Mouse (Mus musculus): ENCODE measurements around the gene A530084C06Rik. TPM values are rescaled to one million over a fixed set of nuclear protein-coding genes. Genes with fewer than 3 reads are reported as not detected.

Gene A530084C06Rik
- polyA plus RNA-seq, 1 experiment from 2014 or later = not detected

DNA sequence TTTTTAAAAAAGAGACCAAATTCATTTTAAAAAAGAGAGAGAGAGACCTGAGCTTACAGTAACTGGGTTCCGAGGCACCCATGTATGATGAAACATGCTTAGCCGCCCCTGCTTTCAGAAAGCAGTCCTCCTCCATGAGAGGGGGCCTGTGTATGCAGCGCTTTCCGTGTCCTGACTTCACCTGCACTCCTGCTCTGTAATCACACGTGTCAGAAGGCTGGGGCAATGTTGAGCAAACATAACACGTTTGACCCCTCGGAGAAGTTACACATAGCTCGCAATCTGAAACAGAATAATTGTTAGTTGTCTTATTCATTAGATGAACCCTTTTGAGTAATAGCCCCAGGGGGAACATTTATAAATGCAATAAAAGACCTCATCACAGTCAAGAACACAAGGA, 8.0 kb upstream of the A530084C06Rik start:
- Histone ChIP-seq H3K27ac (no peak overlapping the region), H3K9me3 (no peaks in the 10 kb centered on the region), H3K4me2 (replicated peaks) (no peak overlapping the region), H3K9ac (no peak overlapping the region), H3K4me3 (no peak overlapping the region), H3K36me3 (no peaks in the 10 kb centered on the region), H3K27me3 (peaks cover 32% of the 10 kb centered on the region), H3K4me1 (peaks cover 6% of the 10 kb centered on the region; the same call in 1 of the 2 replicates)
- ATAC-seq (ENCODE audit: insufficient number of reproducible peaks, insufficient read depth, low FRiP score, low TSS enrichment) = no peak
- WGBS = 73% methylated on average over 8 of the region's 8 CpGs

GRCm38 (mm10) chr13:31564394-31564793, 5.3 kb upstream of the A530084C06Rik start:
- 51% methylated on average over 6 of the region's 6 CpGs for WGBS
- Histone ChIP-seq H3K4me3 (no peak overlapping the region), H3K27me3 (peaks cover 59% of the 10 kb centered on the region), H3K4me2 (replicated peaks) (no peak overlapping the region), H3K27ac (no peak overlapping the region), H3K36me3 (no peaks in the 10 kb centered on the region), H3K4me1 (peaks cover 11% of the 10 kb centered on the region), H3K9me3 (no peaks in the 10 kb centered on the region), H3K9ac (no peak overlapping the region)
- no peak for ATAC-seq (ENCODE audit: insufficient number of reproducible peaks, insufficient read depth, low FRiP score, low TSS enrichment)

GRCm38 (mm10) chr13:31559419-31560144, 449 bp upstream of the A530084C06Rik start:
- ATAC-seq (ENCODE audit: insufficient number of reproducible peaks, insufficient read depth, low FRiP score, low TSS enrichment) = peak; percentile 62
- Histone ChIP-seq H3K27ac (no peak overlapping the region), H3K36me3 (no peaks in the 10 kb centered on the region), H3K4me3 (peak overlapping the region; percentile 68), H3K27me3 (peaks cover 93% of the 10 kb centered on the region), H3K4me2 (replicated peaks) (peak overlapping the region; percentile 100), H3K9me3 (no peaks in the 10 kb centered on the region), H3K4me1 (peaks cover 20% of the 10 kb centered on the region), H3K9ac (peak overlapping the region; percentile 55)
- WGBS = under 1% methylated on average over 92 of the region's 92 CpGs

DNA sequence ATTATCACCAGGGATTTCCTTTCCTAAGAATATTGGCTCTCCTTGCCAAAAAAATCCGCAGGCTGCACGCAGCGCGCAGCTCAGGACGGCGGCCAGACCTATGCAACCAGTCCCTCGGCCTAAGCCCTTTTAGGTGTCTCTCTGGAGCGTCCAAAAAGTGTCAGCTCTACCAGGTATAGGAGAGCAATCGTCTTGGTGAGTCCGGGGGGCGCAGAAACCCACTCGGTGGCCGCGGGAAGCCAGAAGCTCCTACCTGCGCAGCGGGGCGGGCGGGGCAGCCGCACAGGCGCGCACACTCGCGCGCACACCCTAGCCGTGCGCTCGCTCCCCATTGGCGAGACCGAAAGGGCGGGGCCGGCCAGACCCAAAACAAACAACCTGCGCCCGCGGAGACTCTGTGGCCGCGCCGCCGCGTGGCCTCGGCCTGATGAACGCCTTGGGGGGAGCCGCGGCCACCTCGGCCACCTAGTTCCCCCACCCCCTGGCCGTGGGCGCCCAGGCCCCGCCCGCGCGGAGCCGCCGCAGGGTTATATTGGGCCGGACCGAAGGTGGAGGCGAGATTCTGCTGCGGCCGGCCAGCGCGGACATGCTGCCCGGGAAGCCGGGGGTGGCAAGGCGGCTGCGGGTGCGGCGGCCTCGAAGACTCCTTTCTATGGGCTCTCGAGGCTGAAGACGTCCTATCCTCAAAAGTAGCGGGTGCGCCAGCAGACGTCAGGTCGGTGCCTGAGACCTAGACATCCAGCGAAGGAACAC, 1.2 kb downstream of the A530084C06Rik start:
- no peaks in the 10 kb centered on the region for H3K9me3 ChIP-seq
- peak overlapping the region; percentile 100 for H3K4me2 ChIP-seq (replicated peaks)
- no peaks in the 10 kb centered on the region for H3K36me3 ChIP-seq
- ATAC-seq (ENCODE audit: insufficient number of reproducible peaks, insufficient read depth, low FRiP score, low TSS enrichment) = no peak
- peaks cover 91% of the 10 kb centered on the region for H3K27me3 ChIP-seq
- peaks cover 20% of the 10 kb centered on the region for H3K4me1 ChIP-seq
- peak overlapping the region; percentile 55 for H3K9ac ChIP-seq
- peak overlapping the region; percentile 68 for H3K4me3 ChIP-seq
- H3K27ac ChIP-seq = no peak overlapping the region
- under 1% methylated on average over 73 of the region's 73 CpGs for WGBS

- Histone ChIP-seq H3K27ac (no peak overlapping the region), H3K27me3 (peaks cover 83% of the 10 kb centered on the region), H3K9me3 (no peaks in the 10 kb centered on the region), H3K36me3 (no peaks in the 10 kb centered on the region), H3K4me2 (replicated peaks) (peak overlapping the region; percentile 100), H3K4me3 (peak overlapping the region; percentile 68), H3K9ac (no peak overlapping the region), H3K4me1 (peaks cover 20% of the 10 kb centered on the region)
- no peak for ATAC-seq (ENCODE audit: insufficient number of reproducible peaks, insufficient read depth, low FRiP score, low TSS enrichment)
- WGBS = 5% methylated on average over 24 of the region's 24 CpGs
These were observed 2.0 kb downstream of the A530084C06Rik start for GRCm38 (mm10) chr13:31556964-31557767.

DNA sequence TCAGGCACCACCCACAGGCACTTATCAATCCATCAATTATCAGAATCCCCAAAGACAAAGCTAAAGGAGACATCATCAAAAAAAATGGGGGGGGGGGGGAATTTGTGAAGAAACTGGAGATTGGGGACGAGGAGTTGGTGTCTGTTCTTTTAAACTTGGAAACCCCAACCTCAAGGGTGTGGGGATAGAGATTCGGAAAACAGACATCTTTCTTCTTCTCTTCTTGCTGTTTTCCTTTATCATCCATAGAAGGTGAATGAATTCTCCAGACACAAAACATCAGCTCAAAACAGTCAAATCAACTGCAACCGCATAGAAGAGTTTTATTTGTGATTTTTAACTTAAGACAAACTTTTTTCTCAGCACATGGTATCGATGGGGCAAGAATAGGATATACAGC, 3.3 kb downstream of the A530084C06Rik start, which contains the start of gene Foxq1:
Foxq1 (plus strand) TSS at position 301 of the 400 bp plus-strand sequence.
- no peaks in the 10 kb centered on the region for H3K9me3 ChIP-seq
- H3K4me3 ChIP-seq = no peak within 1 kb of the TSS
- H3K36me3 ChIP-seq = no peaks in the 10 kb centered on the region
- no peak for ATAC-seq (ENCODE audit: insufficient number of reproducible peaks, insufficient read depth, low FRiP score, low TSS enrichment)
- H3K4me2 ChIP-seq (replicated peaks) = no peak within 1 kb of the TSS; the same call in 1 of the 2 replicates
- H3K27ac ChIP-seq = no peak within 1 kb of the TSS
- WGBS = 77% methylated on average over 4 of the region's 4 CpGs
- H3K27me3 ChIP-seq = peaks cover 70% of the 10 kb centered on the region
- H3K9ac ChIP-seq = no peak within 1 kb of the TSS
- peaks cover 20% of the 10 kb centered on the region for H3K4me1 ChIP-seq

DNA sequence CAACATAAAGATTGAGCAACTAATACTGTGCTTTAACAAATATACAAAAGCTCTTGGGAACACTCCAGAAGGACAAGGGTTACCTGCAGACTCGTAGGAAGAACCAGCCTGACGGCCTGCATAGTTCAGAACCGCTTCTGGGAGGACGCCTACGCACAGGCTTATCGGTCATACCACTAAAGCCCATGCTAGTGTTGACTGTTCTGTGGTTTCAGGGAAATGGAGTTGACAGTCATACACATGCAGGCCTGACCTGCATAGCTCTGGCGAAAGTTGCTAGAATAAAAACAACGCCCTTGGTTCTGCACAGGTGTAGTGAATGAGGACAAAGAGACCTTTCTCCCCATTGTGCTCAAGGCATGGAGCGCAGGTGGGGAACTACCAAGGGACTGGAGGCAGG, 11.5 kb downstream of the A530084C06Rik start:
- Histone ChIP-seq H3K9me3 (no peaks in the 10 kb centered on the region), H3K4me2 (replicated peaks) (no peak overlapping the region), H3K36me3 (no peaks in the 10 kb centered on the region), H3K9ac (no peak overlapping the region), H3K27ac (no peak overlapping the region), H3K27me3 (no peaks in the 10 kb centered on the region), H3K4me3 (no peak overlapping the region), H3K4me1 (no peaks in the 10 kb centered on the region)
- WGBS = 87% methylated on average over 9 of the region's 9 CpGs
- no peak for ATAC-seq (ENCODE audit: insufficient number of reproducible peaks, insufficient read depth, low FRiP score, low TSS enrichment)

DNA sequence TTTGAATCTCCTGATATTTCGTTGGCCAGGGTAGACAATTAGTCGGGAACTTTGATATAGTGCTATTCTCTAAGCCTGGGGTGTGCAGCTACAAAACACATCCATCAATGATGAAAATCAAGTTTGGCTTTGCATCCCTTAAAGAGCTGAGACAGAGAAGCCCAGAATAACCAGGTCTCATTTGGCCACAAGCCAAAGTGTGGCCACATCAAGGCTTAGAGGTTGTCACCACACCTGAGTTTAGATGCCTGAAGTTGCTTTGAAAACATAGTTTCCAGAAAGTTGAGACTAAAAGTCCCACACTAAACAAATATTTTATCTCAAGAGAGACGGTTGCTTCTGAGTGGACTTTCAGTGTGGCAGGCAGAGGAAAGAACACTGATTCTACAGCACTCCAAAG, 11.9 kb downstream of the A530084C06Rik start:
- WGBS = 81% methylated on average over 3 of the region's 3 CpGs
- Histone ChIP-seq H3K9me3 (no peaks in the 10 kb centered on the region), H3K4me1 (no peaks in the 10 kb centered on the region), H3K9ac (no peak overlapping the region), H3K4me2 (replicated peaks) (no peak overlapping the region), H3K36me3 (no peaks in the 10 kb centered on the region), H3K27me3 (no peaks in the 10 kb centered on the region), H3K27ac (no peak overlapping the region), H3K4me3 (no peak overlapping the region)
- ATAC-seq (ENCODE audit: insufficient number of reproducible peaks, insufficient read depth, low FRiP score, low TSS enrichment) = no peak

DNA sequence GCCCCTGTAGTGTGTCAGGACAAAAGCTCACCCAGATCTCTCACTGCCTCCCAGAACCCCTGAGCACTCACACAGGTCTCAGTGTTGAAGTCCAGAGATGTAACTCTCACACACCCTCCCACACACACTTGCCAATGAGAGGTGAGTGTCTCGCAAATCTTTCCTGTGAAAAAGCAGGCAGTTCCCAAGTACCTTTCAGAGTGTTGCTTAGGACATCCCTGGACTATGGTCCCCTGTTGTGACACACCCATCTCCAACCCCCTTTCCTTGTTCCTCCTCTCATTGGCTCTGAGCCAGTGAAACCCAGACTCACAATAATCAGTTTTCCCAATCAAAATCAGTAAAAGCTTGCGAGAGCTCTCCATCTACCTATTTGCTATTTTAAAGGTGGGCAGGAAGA, 12.3 kb downstream of the A530084C06Rik start:
- Histone ChIP-seq H3K27me3 (no peaks in the 10 kb centered on the region), H3K36me3 (no peaks in the 10 kb centered on the region), H3K4me3 (no peak overlapping the region), H3K4me1 (no peaks in the 10 kb centered on the region), H3K27ac (no peak overlapping the region), H3K9ac (no peak overlapping the region), H3K9me3 (no peaks in the 10 kb centered on the region), H3K4me2 (replicated peaks) (no peak overlapping the region)
- WGBS = 75% methylated on average over 2 of the region's 2 CpGs
- ATAC-seq (ENCODE audit: insufficient number of reproducible peaks, insufficient read depth, low FRiP score, low TSS enrichment) = no peak

- no peaks in the 10 kb centered on the region for H3K27me3 ChIP-seq
- H3K9ac ChIP-seq = no peak overlapping the region
- no peaks in the 10 kb centered on the region for H3K9me3 ChIP-seq
- no peak overlapping the region for H3K4me2 ChIP-seq (replicated peaks)
- no peaks in the 10 kb centered on the region for H3K36me3 ChIP-seq
- no peak for ATAC-seq (ENCODE audit: insufficient number of reproducible peaks, insufficient read depth, low FRiP score, low TSS enrichment)
- H3K4me3 ChIP-seq = no peak overlapping the region
- no peak overlapping the region for H3K27ac ChIP-seq
- no peaks in the 10 kb centered on the region for H3K4me1 ChIP-seq
- 84% methylated on average over 5 of the region's 5 CpGs for WGBS
These were observed 16.1 kb downstream of the A530084C06Rik start for GRCm38 (mm10) chr13:31543021-31543420.

GRCm38 (mm10) chr13:31534726-31535125, 24.4 kb downstream of the A530084C06Rik start:
- ATAC-seq (ENCODE audit: insufficient number of reproducible peaks, insufficient read depth, low FRiP score, low TSS enrichment) = no peak
- WGBS = 90% methylated on average over 4 of the region's 4 CpGs
- no peaks in the 10 kb centered on the region for H3K27me3 ChIP-seq

More at GRCm38 (mm10) chr13:31534726-31535125, 24.4 kb downstream of the A530084C06Rik start:
- Histone ChIP-seq H3K4me3 (no peak overlapping the region), H3K36me3 (no peaks in the 10 kb centered on the region), H3K9me3 (no peaks in the 10 kb centered on the region), H3K4me2 (replicated peaks) (no peak overlapping the region), H3K27ac (no peak overlapping the region), H3K9ac (no peak overlapping the region), H3K4me1 (no peaks in the 10 kb centered on the region)
